In genomic region chr13:117602181-117602580, GRCm38 (mm10) we compare ENCODE assay signal across 8 mouse cellular contexts. TPM values are rescaled to one million over a fixed set of nuclear protein-coding genes. Genes with fewer than 3 reads are reported as not detected.
DNase-seq lines count a peak whose midpoint lies in the region; ATAC-seq and TF ChIP-seq lines count a peak whose summit lies in the region.

Gene Hcn1 (plus strand): TSS chr13:117602320.

- H3ac ChIP-seq in C2C12 (ENCODE audit: control insufficient read depth, insufficient read length, low read depth): no peak within 1 kb of the TSS

- no peak for TF ChIP-seq POLR2A in brain, embryonic 14.5 days (IDR thresholded peaks at IDR 0.05; ENCODE audit: borderline replicate concordance, extremely low read depth, insufficient read depth, insufficient read length, poor library complexity, severe bottlenecking)
- no peak for TF ChIP-seq POLR2A in testis, adult 2 months (IDR thresholded peaks at IDR 0.05; ENCODE audit: control insufficient read depth, low read depth, low read length)

- peak; percentile 82 for TF ChIP-seq CTCF in C2C12 (IDR thresholded peaks at IDR 0.05; ENCODE audit: control insufficient read depth, insufficient read depth, insufficient read length)
- TF ChIP-seq CTCF in brain, embryonic 14.5 days (IDR thresholded peaks at IDR 0.05; ENCODE audit: borderline replicate concordance, extremely low read depth, insufficient read depth, insufficient read length): peak; percentile 78
- TF ChIP-seq CTCF in testis, adult 2 months (IDR thresholded peaks at IDR 0.05; ENCODE audit: control insufficient read depth, insufficient read depth, insufficient replicate concordance, low read depth, low read length): peak; percentile 81

- H3K36me3 ChIP-seq in C2C12 (ENCODE audit: control insufficient read depth, insufficient read depth): no peaks in the 10 kb centered on the region
- H3K36me3 ChIP-seq in heart, embryonic 15.5 days: no peaks in the 10 kb centered on the region
- H3K36me3 ChIP-seq in liver, embryonic 13.5 days: no peaks in the 10 kb centered on the region
- H3K36me3 ChIP-seq in neural tube, embryonic 11.5 days (ENCODE audit: control insufficient read depth, insufficient read depth, low read length): no peaks in the 10 kb centered on the region
- H3K36me3 ChIP-seq in testis, adult 2 months (ENCODE audit: control insufficient read depth, insufficient read depth, low read length): no peaks in the 10 kb centered on the region

- WGBS in heart, embryonic 15.5 days: under 1% methylated on average over 39 of the region's 45 CpGs
- under 1% methylated on average over 33 of the region's 45 CpGs for WGBS in liver, embryonic 13.5 days (ENCODE audit: insufficient replicate concordance)
- WGBS in neural tube, embryonic 11.5 days: 1% methylated on average over 36 of the region's 45 CpGs

- H3K4me2 ChIP-seq in heart, embryonic 15.5 days: peak within 1 kb of the TSS; percentile 100
- H3K4me2 ChIP-seq in liver, embryonic 13.5 days: peak within 1 kb of the TSS; percentile 65
- peak within 1 kb of the TSS; percentile 93 for H3K4me2 ChIP-seq in neural tube, embryonic 11.5 days (ENCODE audit: low read depth)

- H3K4me3 ChIP-seq in C2C12 (ENCODE audit: insufficient read depth, poor library complexity, severe bottlenecking): no peak within 1 kb of the TSS
- peak within 1 kb of the TSS; percentile 62 for H3K4me3 ChIP-seq in heart, embryonic 15.5 days
- peak within 1 kb of the TSS; percentile 52 for H3K4me3 ChIP-seq in liver, embryonic 13.5 days (replicated peaks)
- peak within 1 kb of the TSS; percentile 51 for H3K4me3 ChIP-seq in neural tube, embryonic 11.5 days (ENCODE audit: low read depth, low read length)
- peak within 1 kb of the TSS; percentile 67 for H3K4me3 ChIP-seq in testis, adult 2 months (ENCODE audit: control insufficient read depth, low read depth, low read length)

- H3K9ac ChIP-seq in heart, embryonic 15.5 days: peak within 1 kb of the TSS; percentile 40
- H3K9ac ChIP-seq in liver, embryonic 13.5 days: no peak within 1 kb of the TSS
- H3K9ac ChIP-seq in neural tube, embryonic 11.5 days (ENCODE audit: low read length): peak within 1 kb of the TSS; percentile 59

- peak; percentile 59; the same call in 1 of the 2 replicates for ATAC-seq in erythroid progenitor cell, adult 5-6 weeks (replicated peaks; ENCODE audit: low FRiP score, poor library complexity, severe bottlenecking)
- ATAC-seq in heart, embryonic 15.5 days (replicated peaks; ENCODE audit: insufficient number of reproducible peaks, insufficient read depth, low FRiP score, low read depth): peak; percentile 90
- ATAC-seq in liver, embryonic 13.5 days (ENCODE audit: low read depth): peak; percentile 90
- peak; percentile 96 for ATAC-seq in neural tube, embryonic 11.5 days (ENCODE audit: insufficient read depth, low FRiP score, low TSS enrichment)

- H3K79me2 ChIP-seq in C2C12 (ENCODE audit: control insufficient read depth, insufficient read depth): no peaks in the 10 kb centered on the region

- no peak within 1 kb of the TSS for H3K27ac ChIP-seq in heart, embryonic 15.5 days
- no peak within 1 kb of the TSS for H3K27ac ChIP-seq in liver, embryonic 13.5 days
- H3K27ac ChIP-seq in neural tube, embryonic 11.5 days (ENCODE audit: low read depth, low read length): no peak within 1 kb of the TSS
- H3K27ac ChIP-seq in testis, adult 2 months (ENCODE audit: control insufficient read depth, insufficient read depth, low read depth, low read length): no peak within 1 kb of the TSS

- peaks cover 19% of the 10 kb centered on the region for H3K4me1 ChIP-seq in heart, embryonic 15.5 days (replicated peaks)
- peaks cover 5% of the 10 kb centered on the region; the same call in 1 of the 2 replicates for H3K4me1 ChIP-seq in liver, embryonic 13.5 days (replicated peaks)
- no peaks in the 10 kb centered on the region for H3K4me1 ChIP-seq in neural tube, embryonic 11.5 days (ENCODE audit: control insufficient read depth, insufficient read depth, low read length)
- H3K4me1 ChIP-seq in testis, adult 2 months (ENCODE audit: control insufficient read depth, insufficient read depth, low read length): peaks cover 6% of the 10 kb centered on the region; the same call in 1 of the 2 replicates

- no peaks in the 10 kb centered on the region for H3K79me3 ChIP-seq in C2C12 (ENCODE audit: low read depth)

- H3K9me3 ChIP-seq in heart, embryonic 15.5 days (replicated peaks): no peaks in the 10 kb centered on the region
- no peaks in the 10 kb centered on the region for H3K9me3 ChIP-seq in liver, embryonic 13.5 days (replicated peaks)
- H3K9me3 ChIP-seq in neural tube, embryonic 11.5 days (ENCODE audit: control insufficient read depth, low read length): no peaks in the 10 kb centered on the region

- no peaks in the 10 kb centered on the region for H3K27me3 ChIP-seq in C2C12 (ENCODE audit: control insufficient read depth, insufficient read depth, insufficient read length)
- H3K27me3 ChIP-seq in heart, embryonic 15.5 days: peaks cover 21% of the 10 kb centered on the region
- H3K27me3 ChIP-seq in liver, embryonic 13.5 days: peaks cover 28% of the 10 kb centered on the region
- peaks cover 17% of the 10 kb centered on the region for H3K27me3 ChIP-seq in neural tube, embryonic 11.5 days (ENCODE audit: control insufficient read depth, insufficient read depth, low read length)
- 0 out of 2 replicates have a peak, but pooled peaks cover 2% of the 10 kb centered on the region for H3K27me3 ChIP-seq in testis, adult 2 months (ENCODE audit: control insufficient read depth, insufficient read depth, low read length)

- peak; percentile 89 for DNase-seq in brain, embryonic 14.5 days (ENCODE audit: low read depth)
- peak; percentile 65 for DNase-seq in kidney, postnatal 14 days
- DNase-seq in liver, embryonic 13.5 days: peak; percentile 10
- peak; percentile 87 for DNase-seq in neural tube, embryonic 11.5 days (ENCODE audit: low spot score)

TF ChIP-seq in C2C12, 6 proteins besides CTCF, POLR2A, EP300 and RAD21:
- TF ChIP-seq FOSL1 (IDR thresholded peaks at IDR 0.05; ENCODE audit: insufficient read depth, low read length, poor library complexity, severe bottlenecking): no peak
- no peak for TF ChIP-seq CEBPB (IDR thresholded peaks at IDR 0.05; ENCODE audit: low read depth)
- TF ChIP-seq USF1 (IDR thresholded peaks at IDR 0.05; ENCODE audit: low read depth): no peak
- no peak for TF ChIP-seq MYOG (IDR thresholded peaks at IDR 0.05; ENCODE audit: control insufficient read depth, extremely low read depth, insufficient read length)
- no peak for TF ChIP-seq MYOD1 (IDR thresholded peaks at IDR 0.05; ENCODE audit: control insufficient read depth, insufficient read length, low read depth)
- no peak for TF ChIP-seq MAX (IDR thresholded peaks at IDR 0.05)

RNA-seq across cellular contexts. Expression of gene Hcn1, which starts in this region (rescaled TPM):
- polyA plus RNA-seq in C2C12 (2012; fragmentation: generic; extraction: Trizol): 0.04 TPM
- polyA plus RNA-seq in brain, embryonic 14.5 days (2012; rRNA removed): 0.58 and 1.2 TPM in 2 replicates
- total RNA-seq in erythroid progenitor cell, adult 5-6 weeks (2015; ENCODE audit: low replicate concordance): not detected in 2 replicates
- not detected in 2 replicates for total RNA-seq in erythroid progenitor cell, adult 5-6 weeks (2017; ENCODE audit: low replicate concordance)
- 0.04 and 0.09 TPM in 2 replicates for polyA plus RNA-seq in heart, embryonic 15.5 days (2015; fragmentation: Nextera tagmentation; extraction: Ambion mirVana)
- polyA plus RNA-seq in liver, embryonic 13.5 days (2015; fragmentation: Nextera tagmentation; extraction: Ambion mirVana): 0.01 TPM in 1 of 2 replicates, not detected in the other
- polyA plus RNA-seq in neural tube, embryonic 11.5 days (2014; fragmentation: Nextera tagmentation; extraction: Ambion mirVana): 0.09 TPM in 2 replicates
- polyA plus RNA-seq in testis, adult 2 months (2012; rRNA removed): 0.26 and 0.37 TPM in 2 replicates

Comparison
In these comparisons a context has a peak if more than half of its experiments do, and no peak if none do; other contexts are left out.
1. Peak in ATAC-seq in erythroid progenitor cell, adult 5-6 weeks; RNA of the gene not detected or under 1 TPM.
2. Peak in ATAC-seq, H3K4me3 ChIP-seq, H3K9ac ChIP-seq and H3K4me2 ChIP-seq in heart, embryonic 15.5 days; RNA of the gene not detected or under 1 TPM.
3. Peak in DNase-seq, ATAC-seq, H3K4me3 ChIP-seq and H3K4me2 ChIP-seq in liver, embryonic 13.5 days; RNA of the gene not detected or under 1 TPM.
4. Peak in DNase-seq, ATAC-seq, H3K4me3 ChIP-seq, H3K9ac ChIP-seq and H3K4me2 ChIP-seq in neural tube, embryonic 11.5 days; RNA of the gene not detected or under 1 TPM.
5. DNase-seq: peak in every context shown above with its lines; median percentile 89 in brain, embryonic 14.5 days; 87 in neural tube, embryonic 11.5 days; 65 in kidney, postnatal 14 days; 10 in liver, embryonic 13.5 days.